Mouse (Mus musculus) forebrain, embryonic 11.5 days (tissue): ENCODE data around the gene Parva. TPM values are rescaled to one million over a fixed set of nuclear protein-coding genes. Genes with fewer than 3 reads are reported as not detected.

Experiments used
- ATAC-seq: fragments of 200-750 bp; cut with Nextera tagmentation; replicated peaks from 2 replicates; pipeline ENCODE4 v1.8.0; 2017; ENCODE audit warnings: moderate TSS enrichment; ENCODE audit not compliant: low FRiP score
- DNase-seq: peaks from one replicate; pipeline ENCODE4 v3.0.0-alpha.2; 2017; ENCODE audit warnings: low spot score
- H3K27ac ChIP-seq: fragments of 300-500 bp; sonication (generic); 2 replicates; pipeline ENCODE4 v1.5.1; 2014; ENCODE audit warnings: low read depth, low read length
- H3K27me3 ChIP-seq: fragments of 300-500 bp; sonication (generic); 2 replicates; pipeline ENCODE4 v1.6.1; 2014; ENCODE audit warnings: mild to moderate bottlenecking, low read length, mixed read lengths; ENCODE audit not compliant: control insufficient read depth, insufficient read depth
- H3K36me3 ChIP-seq: fragments of 300-500 bp; sonication (generic); 2 replicates; pipeline ENCODE4 v1.6.1; 2014; ENCODE audit warnings: mild to moderate bottlenecking, low read length, moderate library complexity, mixed read lengths; ENCODE audit not compliant: control insufficient read depth, insufficient read depth
- H3K4me1 ChIP-seq: fragments of 300-500 bp; sonication (generic); replicated peaks from 2 replicates; pipeline ENCODE4 v1.6.1; 2014; ENCODE audit warnings: low read length, mixed read lengths; ENCODE audit not compliant: control insufficient read depth, insufficient read depth
- H3K4me2 ChIP-seq: fragments of 300-500 bp; sonication (generic); 2 replicates; pipeline ENCODE4 v1.6.1; 2014; ENCODE audit warnings: low read depth, mild to moderate bottlenecking, low read length, moderate library complexity, mixed read lengths; ENCODE audit not compliant: severe bottlenecking
- H3K4me3 ChIP-seq: fragments of 300-500 bp; sonication (generic); 2 replicates; pipeline ENCODE4 v1.5.1; 2014; ENCODE audit warnings: low read depth, low read length
- H3K9ac ChIP-seq: fragments of 300-500 bp; sonication (generic); 2 replicates; pipeline ENCODE4 v1.6.1; 2014; ENCODE audit warnings: low read length
- H3K9me3 ChIP-seq: fragments of 300-500 bp; sonication (generic); 2 replicates; pipeline ENCODE4 v1.6.1; 2016; ENCODE audit warnings: low read length, mixed read lengths; ENCODE audit not compliant: control insufficient read depth
- WGBS: fragments of 180-500 bp; shearing (Covaris S2); extraction: QIAGEN DNeasy Blood & Tissue Kit; methylation state at CpG from one replicate; pipeline ENCODE4 v1.1.7; 2014; 5-methylcytosine and 5-hydroxymethylcytosine counted together
- polyA plus RNA-seq: library from polyadenylated mRNA; unstranded; fragments of >200 nt; fragmentation: Nextera tagmentation; extraction: Ambion mirVana; gene quantifications from 2 replicates; pipeline ENCODE4 v1.2.1, GENCODE M21; 2014

Gene Parva
- polyA plus RNA-seq, 1 experiment from 2014 or later, result 64.5 TPM

GRCm38 (mm10) chr7:112561504-112561903, 134.2 kb downstream of the Parva start:
- H3K27ac ChIP-seq, result no peak overlapping the region
- ATAC-seq (no peak), DNase-seq (no peak)
- 85% methylated on average over 3 of the region's 3 CpGs for WGBS
- no peak overlapping the region for H3K4me3 ChIP-seq
- no peak overlapping the region for H3K4me2 ChIP-seq
- no peaks in the 10 kb centered on the region for H3K27me3 ChIP-seq
- no peak overlapping the region for H3K9ac ChIP-seq
- H3K4me1 ChIP-seq, result no peaks in the 10 kb centered on the region
- H3K9me3 ChIP-seq, result no peaks in the 10 kb centered on the region
- H3K36me3 ChIP-seq, result no peaks in the 10 kb centered on the region

- Histone ChIP-seq H3K36me3 (no peaks in the 10 kb centered on the region), H3K27ac (no peak overlapping the region), H3K27me3 (no peaks in the 10 kb centered on the region), H3K9me3 (no peaks in the 10 kb centered on the region), H3K4me2 (no peak overlapping the region), H3K4me3 (no peak overlapping the region), H3K4me1 (no peaks in the 10 kb centered on the region), H3K9ac (no peak overlapping the region)
- no peak for ATAC-seq
- WGBS, result 93% methylated on average over 4 of the region's 4 CpGs
- DNase-seq, result no peak
Observed at GRCm38 (mm10) chr7:112567004-112567403, 139.7 kb downstream of the Parva start.

- no peak overlapping the region for H3K4me3 ChIP-seq
- no peak for ATAC-seq
Observed at GRCm38 (mm10) chr7:112568961-112569360, 141.7 kb downstream of the Parva start.

DNA sequence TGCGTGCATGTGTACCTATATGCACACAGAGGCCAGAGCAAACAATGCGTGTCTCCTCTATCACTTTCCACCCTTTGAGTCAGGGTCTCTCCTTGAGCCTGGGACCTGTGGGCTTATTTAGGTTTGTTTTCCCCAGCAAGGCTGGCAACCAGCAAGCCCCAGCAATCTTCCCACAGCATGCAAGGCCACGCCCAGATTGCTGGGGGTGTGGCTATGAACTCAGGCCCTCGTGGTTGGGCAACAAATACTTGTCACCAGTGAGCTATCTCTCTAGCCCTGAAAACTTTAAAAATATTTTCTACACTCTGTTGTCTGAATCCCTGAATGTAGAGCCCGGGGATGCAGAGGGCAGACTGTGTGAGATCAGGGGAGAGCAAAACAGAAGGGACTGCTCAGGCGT, 154.3 kb downstream of the Parva start:
- no peak overlapping the region for H3K4me2 ChIP-seq
- H3K9me3 ChIP-seq, result no peaks in the 10 kb centered on the region
- H3K27ac ChIP-seq, result no peak overlapping the region
- H3K4me3 ChIP-seq, result no peak overlapping the region
- no peak for DNase-seq
- no peak for ATAC-seq
- no peaks in the 10 kb centered on the region for H3K27me3 ChIP-seq
- no peaks in the 10 kb centered on the region for H3K36me3 ChIP-seq
- H3K4me1 ChIP-seq, result no peaks in the 10 kb centered on the region
- no peak overlapping the region for H3K9ac ChIP-seq
- 83% methylated on average over 6 of the region's 6 CpGs for WGBS

More at GRCm38 (mm10) chr7:112568961-112569360, 141.7 kb downstream of the Parva start:
- DNase-seq, result no peak
- Histone ChIP-seq H3K9me3 (no peaks in the 10 kb centered on the region), H3K4me2 (no peak overlapping the region), H3K9ac (no peak overlapping the region; the same call in 1 of the 2 replicates), H3K27me3 (no peaks in the 10 kb centered on the region), H3K27ac (no peak overlapping the region), H3K36me3 (no peaks in the 10 kb centered on the region), H3K4me1 (no peaks in the 10 kb centered on the region)
- 27% methylated on average over 5 of the region's 5 CpGs for WGBS

- no peaks in the 10 kb centered on the region for H3K27me3 ChIP-seq
- no peaks in the 10 kb centered on the region for H3K9me3 ChIP-seq
- no peak overlapping the region for H3K27ac ChIP-seq
- no peak overlapping the region for H3K4me2 ChIP-seq
- DNase-seq (no peak), ATAC-seq (no peak)
- no peaks in the 10 kb centered on the region for H3K36me3 ChIP-seq
- 87% methylated on average over 6 of the region's 6 CpGs for WGBS
- H3K4me3 ChIP-seq, result no peak overlapping the region
- no peaks in the 10 kb centered on the region for H3K4me1 ChIP-seq
- H3K9ac ChIP-seq, result no peak overlapping the region
Observed at GRCm38 (mm10) chr7:112582882-112583405, 155.6 kb downstream of the Parva start.

DNA sequence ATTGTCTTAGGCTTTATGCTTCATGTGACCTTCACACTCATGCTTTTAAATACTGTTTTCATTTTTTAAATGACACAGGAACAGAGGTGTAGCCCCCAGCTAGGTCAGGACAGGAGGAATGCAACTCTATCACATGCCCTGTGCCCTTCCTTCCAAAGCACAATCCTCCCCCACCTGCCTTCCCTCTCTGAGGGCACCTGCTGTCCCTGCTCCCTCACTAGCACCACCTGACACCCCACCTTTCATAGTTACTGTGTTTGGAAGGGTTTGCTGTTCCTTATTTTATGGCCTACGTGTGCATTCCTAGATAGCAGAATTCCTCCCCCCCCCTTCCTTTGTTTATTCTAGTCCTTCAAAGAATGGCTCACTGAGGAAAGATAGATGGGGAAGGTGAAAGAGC, 160.1 kb downstream of the Parva start:
- Histone ChIP-seq H3K4me3 (no peak overlapping the region), H3K4me1 (peaks cover 6% of the 10 kb centered on the region; the same call in 1 of the 2 replicates), H3K9ac (no peak overlapping the region), H3K9me3 (no peaks in the 10 kb centered on the region), H3K27ac (no peak overlapping the region), H3K4me2 (no peak overlapping the region), H3K27me3 (no peaks in the 10 kb centered on the region), H3K36me3 (no peaks in the 10 kb centered on the region)
- ATAC-seq, result no peak
- no peak for DNase-seq
- WGBS, result 78% methylated on average over 1 of the region's 1 CpGs

DNA sequence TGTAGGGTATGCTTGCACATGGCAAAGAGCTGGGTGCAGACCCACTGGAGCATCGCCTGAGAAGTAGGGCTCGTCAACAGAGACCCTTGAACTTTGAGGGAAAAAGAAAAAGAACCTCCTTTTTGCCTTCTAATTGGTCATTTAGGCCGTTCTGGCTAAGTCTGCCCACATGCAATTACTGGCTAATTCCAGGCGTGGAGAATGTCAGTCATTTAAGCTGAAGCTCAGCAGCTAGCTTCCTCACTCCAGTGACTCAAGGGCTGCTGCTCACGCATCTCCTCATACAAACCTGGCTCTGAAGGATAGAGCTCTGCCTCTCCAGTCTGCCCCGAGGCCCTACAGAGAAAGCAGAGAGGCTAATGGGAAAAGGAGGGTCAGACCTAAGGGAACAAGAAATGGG, 162.2 kb downstream of the Parva start:
- Histone ChIP-seq H3K9ac (no peak overlapping the region), H3K4me2 (no peak overlapping the region), H3K4me1 (peaks cover 6% of the 10 kb centered on the region; the same call in 1 of the 2 replicates), H3K27me3 (no peaks in the 10 kb centered on the region), H3K9me3 (no peaks in the 10 kb centered on the region), H3K36me3 (no peaks in the 10 kb centered on the region), H3K4me3 (no peak overlapping the region), H3K27ac (no peak overlapping the region)
- DNase-seq (no peak), ATAC-seq (no peak; the same call in 1 of the 2 replicates)
- WGBS, result 42% methylated on average over 6 of the region's 6 CpGs

DNA sequence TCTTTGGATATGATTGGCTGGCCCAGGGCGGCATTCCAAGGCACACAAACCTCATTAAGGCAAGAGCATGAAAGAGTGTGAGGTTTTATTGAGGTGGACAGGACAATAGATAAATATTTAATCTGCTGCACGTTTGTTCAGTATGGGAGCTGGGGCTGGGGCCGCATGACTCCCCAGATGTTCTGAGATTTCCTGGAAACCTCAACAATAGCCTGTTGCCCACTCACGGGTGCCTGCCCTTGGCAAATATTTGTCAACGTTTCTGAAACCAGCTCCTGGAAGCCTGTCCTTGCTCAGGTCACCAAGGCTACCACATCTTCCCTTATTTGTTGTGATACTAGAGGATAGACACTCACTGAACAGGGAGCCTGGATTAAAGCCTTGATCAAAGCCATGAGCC, 166.3 kb downstream of the Parva start:
- 77% methylated on average over 5 of the region's 5 CpGs for WGBS
- Histone ChIP-seq H3K27me3 (no peaks in the 10 kb centered on the region), H3K4me1 (peaks cover 6% of the 10 kb centered on the region; the same call in 1 of the 2 replicates), H3K9me3 (no peaks in the 10 kb centered on the region), H3K4me2 (no peak overlapping the region), H3K4me3 (no peak overlapping the region), H3K27ac (no peak overlapping the region), H3K9ac (no peak overlapping the region), H3K36me3 (no peaks in the 10 kb centered on the region)
- no peak for DNase-seq
- ATAC-seq, result no peak

DNA sequence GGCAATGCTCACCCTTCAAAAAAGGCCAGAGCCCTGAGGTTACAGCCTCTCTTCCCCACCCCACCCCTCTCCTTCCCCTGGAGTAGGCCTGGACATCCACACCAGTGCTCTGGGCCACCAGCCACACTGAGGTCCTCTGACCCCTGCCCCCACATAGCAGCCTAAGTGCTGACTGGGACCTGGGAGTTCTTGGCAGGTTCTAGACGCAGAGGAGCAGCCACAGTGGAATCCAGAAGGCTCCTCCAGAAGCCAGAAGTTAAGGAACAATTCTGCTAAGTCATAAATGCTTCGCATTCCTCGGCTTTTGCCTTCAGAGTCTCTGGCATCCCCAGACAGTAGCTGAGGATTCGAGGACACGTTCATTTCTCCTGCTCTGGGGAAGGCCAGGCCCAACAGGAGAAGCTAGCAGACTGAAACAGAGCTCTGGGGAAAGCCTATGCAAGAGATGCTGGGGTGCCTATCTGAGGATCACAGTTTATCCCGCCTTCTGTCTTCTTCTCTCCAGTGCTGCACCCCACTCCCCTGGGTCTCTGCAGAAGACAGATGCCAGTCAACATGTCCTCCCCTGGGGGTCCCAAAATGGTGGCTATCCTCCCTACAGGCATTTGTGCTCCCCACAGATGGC, 168.0 kb downstream of the Parva start:
- H3K4me1 ChIP-seq, result peaks cover 4% of the 10 kb centered on the region; the same call in 1 of the 2 replicates
- no peak overlapping the region for H3K27ac ChIP-seq
- H3K9ac ChIP-seq, result no peak overlapping the region
- no peak overlapping the region for H3K4me2 ChIP-seq
- ATAC-seq (no peak), DNase-seq (no peak)
- no peaks in the 10 kb centered on the region for H3K9me3 ChIP-seq
- 79% methylated on average over 6 of the region's 6 CpGs for WGBS
- H3K4me3 ChIP-seq, result no peak overlapping the region
- H3K36me3 ChIP-seq, result no peaks in the 10 kb centered on the region
- no peaks in the 10 kb centered on the region for H3K27me3 ChIP-seq
